Mouse (Mus musculus): ENCODE measurements around the gene Gm49387. TPM values are rescaled to one million over a fixed set of nuclear protein-coding genes. Genes with fewer than 3 reads are reported as not detected.

The Gm49387 gene
- 0.94 TPM in 1 of 2 replicates, not detected in the other for polyA plus RNA-seq (2015; fragmentation: Nextera tagmentation; extraction: Ambion mirVana)

DNA sequence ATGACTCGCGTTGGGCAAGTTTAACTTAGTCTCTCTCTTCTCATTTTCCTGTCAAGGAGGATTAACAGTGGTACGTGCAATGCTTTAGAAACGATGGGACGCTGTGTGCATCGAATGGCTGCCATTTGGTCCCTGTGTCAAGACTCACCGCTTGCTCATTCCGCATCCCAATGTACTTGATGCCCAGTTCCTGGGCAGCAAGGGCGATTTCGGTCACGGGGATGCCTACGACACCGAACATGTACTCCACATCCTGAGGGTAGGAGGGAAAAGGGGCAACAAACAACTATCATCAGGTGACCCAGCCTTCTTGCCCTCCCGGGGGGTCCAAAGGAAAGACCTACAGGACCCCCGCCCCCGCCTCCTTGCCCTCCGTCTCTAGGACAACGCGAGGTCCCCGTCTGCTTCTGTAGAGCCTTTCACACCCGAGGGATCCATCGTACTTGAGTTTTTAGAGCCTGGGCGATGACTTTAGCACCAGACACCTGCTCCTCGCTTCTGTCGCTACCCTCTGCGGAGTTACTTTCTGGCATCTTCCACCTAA is at the start of gene Gm49387:
Gene Gm49387 (minus strand): TSS at position 533 of the 544 bp plus-strand sequence.
- 2% methylated on average over 26 of the region's 26 CpGs for WGBS
- H3K4me3 ChIP-seq (ENCODE audit: low read depth, low read length), result peak within 1 kb of the TSS; percentile 64
- ATAC-seq, result no peak
- H3K9ac ChIP-seq (ENCODE audit: low read depth, low read length), result peak within 1 kb of the TSS; percentile 63
- no peaks in the 10 kb centered on the region for H3K9me3 ChIP-seq (ENCODE audit: control insufficient read depth)
- H3K36me3 ChIP-seq (ENCODE audit: control insufficient read depth, insufficient read depth), result no peaks in the 10 kb centered on the region
- no peaks in the 10 kb centered on the region for H3K27me3 ChIP-seq (replicated peaks; ENCODE audit: control insufficient read depth, insufficient read depth, low read length)
- H3K27ac ChIP-seq (ENCODE audit: low read depth, low read length), result peak within 1 kb of the TSS; percentile 84
- no peak for TF ChIP-seq CTCF (IDR thresholded peaks at IDR 0.05; ENCODE audit: low read depth)
- H3K4me2 ChIP-seq (replicated peaks; ENCODE audit: low read depth), result peak within 1 kb of the TSS; percentile 88
- H3K4me1 ChIP-seq (replicated peaks; ENCODE audit: control insufficient read depth, insufficient read depth, low read length), result peaks cover 3% of the 10 kb centered on the region; the same call in 1 of the 2 replicates

- 88% methylated on average over 1 of the region's 1 CpGs for WGBS
- Histone ChIP-seq H3K4me2 (replicated peaks; ENCODE audit: low read depth) (no peak overlapping the region), H3K9ac (ENCODE audit: low read depth, low read length) (no peak overlapping the region), H3K4me1 (replicated peaks; ENCODE audit: control insufficient read depth, insufficient read depth, low read length) (no peaks in the 10 kb centered on the region), H3K27ac (ENCODE audit: low read depth, low read length) (no peak overlapping the region), H3K9me3 (ENCODE audit: control insufficient read depth) (no peaks in the 10 kb centered on the region), H3K36me3 (ENCODE audit: control insufficient read depth, insufficient read depth) (no peaks in the 10 kb centered on the region), H3K27me3 (replicated peaks; ENCODE audit: control insufficient read depth, insufficient read depth, low read length) (no peaks in the 10 kb centered on the region), H3K4me3 (ENCODE audit: low read depth, low read length) (no peak overlapping the region)
- ATAC-seq, result no peak
- TF ChIP-seq CTCF (IDR thresholded peaks at IDR 0.05; ENCODE audit: low read depth), result no peak
Observed at GRCm38 (mm10) chr14:31686231-31686630, 45.6 kb upstream of the Gm49387 start.

GRCm38 (mm10) chr14:31685680-31686079 is 45.0 kb upstream of the Gm49387 start:
- no peak overlapping the region for H3K4me3 ChIP-seq (ENCODE audit: low read depth, low read length)
- TF ChIP-seq CTCF (IDR thresholded peaks at IDR 0.05; ENCODE audit: low read depth), result no peak
- 87% methylated on average over 10 of the region's 10 CpGs for WGBS
- H3K9me3 ChIP-seq (ENCODE audit: control insufficient read depth), result no peaks in the 10 kb centered on the region
- no peaks in the 10 kb centered on the region for H3K27me3 ChIP-seq (replicated peaks; ENCODE audit: control insufficient read depth, insufficient read depth, low read length)
- no peaks in the 10 kb centered on the region for H3K4me1 ChIP-seq (replicated peaks; ENCODE audit: control insufficient read depth, insufficient read depth, low read length)
- no peak for ATAC-seq
- no peak overlapping the region for H3K27ac ChIP-seq (ENCODE audit: low read depth, low read length)
- H3K36me3 ChIP-seq (ENCODE audit: control insufficient read depth, insufficient read depth), result no peaks in the 10 kb centered on the region
- H3K9ac ChIP-seq (ENCODE audit: low read depth, low read length), result no peak overlapping the region
- H3K4me2 ChIP-seq (replicated peaks; ENCODE audit: low read depth), result no peak overlapping the region

DNA sequence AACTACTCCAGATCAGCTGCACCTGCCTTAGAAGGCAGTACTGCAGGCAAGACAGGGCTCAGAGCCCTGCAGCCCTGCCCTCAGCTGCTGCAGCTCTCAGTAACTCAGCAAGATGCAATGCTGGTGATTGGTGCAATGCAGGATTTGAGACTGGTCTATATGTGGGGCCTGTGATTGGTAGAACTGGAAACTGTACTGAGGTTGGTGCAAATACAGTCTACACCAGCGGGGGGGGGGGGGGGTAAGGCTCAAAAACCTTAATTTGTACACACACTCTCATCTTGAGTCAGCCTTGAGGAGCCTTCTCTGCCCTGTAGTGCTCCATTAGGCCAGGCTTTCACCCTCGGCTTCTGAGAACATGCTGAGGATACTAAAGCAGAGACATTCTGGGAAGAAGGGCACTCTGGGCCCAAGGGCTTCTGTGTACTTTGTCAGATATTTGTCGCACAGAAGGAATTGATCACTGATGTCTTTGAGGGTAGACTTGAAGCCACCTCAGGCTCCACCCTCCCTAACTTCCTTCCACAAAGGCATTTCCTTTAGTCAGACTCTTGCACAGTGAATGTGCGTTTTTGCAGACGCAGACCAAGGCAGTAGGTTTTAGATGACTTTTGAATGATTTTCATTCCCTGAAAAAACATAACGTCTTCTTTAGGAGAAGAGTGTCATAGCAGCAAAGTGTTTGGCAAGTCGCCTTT is 43.8 kb upstream of the Gm49387 start:
- WGBS, result 61% methylated on average over 7 of the region's 7 CpGs
- no peak overlapping the region for H3K27ac ChIP-seq (ENCODE audit: low read depth, low read length)
- ATAC-seq, result no peak
- no peak for TF ChIP-seq CTCF (IDR thresholded peaks at IDR 0.05; ENCODE audit: low read depth)
- H3K9me3 ChIP-seq (ENCODE audit: control insufficient read depth), result no peaks in the 10 kb centered on the region
- no peaks in the 10 kb centered on the region for H3K27me3 ChIP-seq (replicated peaks; ENCODE audit: control insufficient read depth, insufficient read depth, low read length)
- H3K36me3 ChIP-seq (ENCODE audit: control insufficient read depth, insufficient read depth), result no peaks in the 10 kb centered on the region
- H3K4me2 ChIP-seq (replicated peaks; ENCODE audit: low read depth), result no peak overlapping the region
- no peak overlapping the region for H3K9ac ChIP-seq (ENCODE audit: low read depth, low read length)
- no peaks in the 10 kb centered on the region for H3K4me1 ChIP-seq (replicated peaks; ENCODE audit: control insufficient read depth, insufficient read depth, low read length)
- H3K4me3 ChIP-seq (ENCODE audit: low read depth, low read length), result no peak overlapping the region

DNA sequence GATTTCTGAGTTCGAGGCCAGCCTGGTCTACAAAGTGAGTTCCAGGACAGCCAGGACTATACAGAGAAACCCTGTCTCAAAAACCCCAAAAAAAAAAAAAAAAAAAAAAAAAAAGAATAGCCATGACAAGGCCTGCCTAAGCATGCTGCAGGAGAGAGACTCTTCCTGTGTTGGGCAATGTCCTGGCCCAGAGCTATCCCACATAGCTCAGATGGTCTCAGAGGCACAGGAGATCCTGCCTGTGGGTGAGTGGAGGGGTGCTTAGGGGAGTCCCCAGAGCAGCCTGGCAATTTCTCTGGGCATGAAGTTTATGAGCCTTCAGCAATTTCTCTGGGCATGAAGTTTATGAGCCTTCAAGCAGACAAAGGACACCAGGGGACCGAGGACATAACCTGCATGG is 42.9 kb upstream of the Gm49387 start:
- Histone ChIP-seq H3K9me3 (ENCODE audit: control insufficient read depth) (no peaks in the 10 kb centered on the region), H3K4me3 (ENCODE audit: low read depth, low read length) (no peak overlapping the region), H3K4me2 (replicated peaks; ENCODE audit: low read depth) (no peak overlapping the region), H3K9ac (ENCODE audit: low read depth, low read length) (no peak overlapping the region), H3K27me3 (replicated peaks; ENCODE audit: control insufficient read depth, insufficient read depth, low read length) (no peaks in the 10 kb centered on the region), H3K4me1 (replicated peaks; ENCODE audit: control insufficient read depth, insufficient read depth, low read length) (no peaks in the 10 kb centered on the region), H3K27ac (ENCODE audit: low read depth, low read length) (no peak overlapping the region), H3K36me3 (ENCODE audit: control insufficient read depth, insufficient read depth) (no peaks in the 10 kb centered on the region)
- no peak for ATAC-seq
- 95% methylated on average over 1 of the region's 2 CpGs for WGBS
- no peak for TF ChIP-seq CTCF (IDR thresholded peaks at IDR 0.05; ENCODE audit: low read depth)

DNA sequence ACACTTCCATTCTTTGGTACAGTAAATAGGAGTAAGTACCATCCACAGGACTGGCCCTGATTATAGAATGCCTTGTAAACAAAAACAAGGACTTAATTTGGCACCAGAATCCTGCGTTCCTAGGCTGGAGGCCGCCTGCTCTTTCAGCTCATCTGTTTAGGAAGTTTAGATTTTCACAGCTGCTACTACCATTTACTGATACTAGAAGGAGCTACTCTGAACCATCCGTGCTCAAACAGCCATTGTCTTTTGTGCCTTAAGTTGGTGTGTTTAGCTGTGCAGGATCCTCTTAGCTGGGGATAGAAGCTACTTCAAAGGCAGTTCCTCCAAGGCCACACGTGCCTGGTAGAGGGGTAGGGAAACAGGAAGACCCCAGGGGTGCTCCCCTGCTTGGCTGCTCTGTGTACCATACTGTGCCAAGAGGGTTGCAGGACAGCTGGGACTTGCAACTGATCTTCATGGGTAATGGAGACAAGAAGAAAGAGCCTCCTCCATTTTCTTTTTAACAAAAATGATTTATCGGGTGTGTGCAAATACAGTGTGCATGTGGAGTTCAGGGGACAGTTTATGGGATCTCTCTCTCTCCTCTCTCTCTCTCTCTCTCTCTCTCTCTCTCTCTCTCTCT is 41.4 kb upstream of the Gm49387 start:
- no peak for ATAC-seq
- H3K27ac ChIP-seq (ENCODE audit: low read depth, low read length), result no peak overlapping the region
- no peak overlapping the region for H3K4me2 ChIP-seq (replicated peaks; ENCODE audit: low read depth)
- H3K27me3 ChIP-seq (replicated peaks; ENCODE audit: control insufficient read depth, insufficient read depth, low read length), result no peaks in the 10 kb centered on the region
- no peak overlapping the region for H3K9ac ChIP-seq (ENCODE audit: low read depth, low read length)
- H3K4me1 ChIP-seq (replicated peaks; ENCODE audit: control insufficient read depth, insufficient read depth, low read length), result no peaks in the 10 kb centered on the region
- no peak for TF ChIP-seq CTCF (IDR thresholded peaks at IDR 0.05; ENCODE audit: low read depth)
- WGBS, result 45% methylated on average over 5 of the region's 5 CpGs
- H3K9me3 ChIP-seq (ENCODE audit: control insufficient read depth), result no peaks in the 10 kb centered on the region
- no peak overlapping the region for H3K4me3 ChIP-seq (ENCODE audit: low read depth, low read length)
- no peaks in the 10 kb centered on the region for H3K36me3 ChIP-seq (ENCODE audit: control insufficient read depth, insufficient read depth)

Measured in intestine, postnatal 0 days (tissue).